8 mouse cellular contexts compared by ENCODE assay signal in the genomic region with DNA sequence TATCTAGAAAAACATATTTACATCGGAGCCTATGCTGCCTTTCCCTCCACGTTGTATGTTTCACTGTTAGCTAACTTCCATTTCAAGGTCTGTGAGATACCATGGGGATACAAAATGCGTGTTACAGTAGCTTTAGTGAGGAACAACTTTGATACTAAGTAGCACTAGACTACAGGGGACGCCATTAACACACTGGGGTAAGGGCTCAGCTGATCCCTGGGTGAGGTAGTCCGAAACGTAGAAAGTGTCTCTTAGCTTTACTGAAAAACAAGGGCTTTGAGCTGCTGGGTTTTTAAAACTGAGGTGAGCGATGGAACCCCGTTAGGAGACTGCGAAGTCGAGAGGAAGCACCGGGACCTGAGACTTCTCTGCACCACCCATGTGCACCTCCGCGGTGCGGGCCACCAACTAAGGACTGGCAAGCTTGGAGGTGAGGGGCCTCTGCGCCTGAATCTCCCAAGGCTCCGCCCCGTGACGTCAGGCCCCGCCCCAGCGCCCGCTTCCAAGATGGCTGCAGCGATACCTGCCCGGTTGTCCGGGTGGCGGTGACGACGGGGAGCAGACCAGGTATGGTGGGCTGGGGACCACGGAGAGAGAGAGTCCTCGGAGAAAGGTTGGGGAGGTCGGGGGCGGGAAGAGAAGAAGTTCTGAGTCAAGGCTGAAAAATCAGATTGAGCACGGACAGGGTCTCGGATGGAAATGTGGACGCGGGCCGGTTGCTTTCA. TPM values are rescaled to one million over a fixed set of nuclear protein-coding genes. Genes with fewer than 3 reads are reported as not detected.
A peak's percentile ranks its signal among the peaks of the same experiment; 100 is the strongest.
DNase-seq lines count a peak whose midpoint lies in the region; ATAC-seq and TF ChIP-seq lines count a peak whose summit lies in the region.

TSS of gene B4galt3 (plus strand) at position 481 of the 725 bp plus-strand sequence.

- peaks cover 17 to 30% of the 10 kb centered on the region in 2 experiments for H3K4me1 ChIP-seq in MEL (ENCODE audit: control insufficient read depth in 1 of 2, insufficient read depth in 2 of 2, low read length in 2 of 2)
- peaks cover 5% of the 10 kb centered on the region; the same call in 1 of the 2 replicates for H3K4me1 ChIP-seq in lung, embryonic 14.5 days (ENCODE audit: insufficient read depth)

- no peaks in the 10 kb centered on the region for H3K9me3 ChIP-seq in MEL (replicated peaks; ENCODE audit: insufficient read depth, low read length)
- H3K9me3 ChIP-seq in lung, embryonic 14.5 days (ENCODE audit: low read depth, low read length) = no peaks in the 10 kb centered on the region

- WGBS in lung, embryonic 14.5 days = 3% methylated on average over 36 of the region's 36 CpGs

- peak; percentile 97 for ATAC-seq in frontal cortex, adult (ENCODE audit: low TSS enrichment)
- peak; percentile 95 to 97 for ATAC-seq in hematopoietic stem cell, adult 5-6 weeks (replicated peaks in 1 of 2; ENCODE audit: insufficient read depth in 1 of 2, low FRiP score in 2 of 2, low TSS enrichment in 1 of 2, low read depth in 1 of 2, poor library complexity in 2 of 2, severe bottlenecking in 2 of 2)
- ATAC-seq in lung, embryonic 14.5 days (ENCODE audit: insufficient read depth) = peak; percentile 93
- ATAC-seq in neutrophil, adult 5-6 weeks (ENCODE audit: extremely low read depth, insufficient number of reproducible peaks, low FRiP score, poor library complexity, severe bottlenecking) = peak; percentile 88

- H3K27me3 ChIP-seq in MEL (ENCODE audit: control insufficient read depth in 1 of 2, insufficient read depth in 2 of 2, low read length in 2 of 2) = no peaks in the 10 kb centered on the region
- H3K27me3 ChIP-seq in lung, embryonic 14.5 days (ENCODE audit: insufficient read depth, low read length) = no peaks in the 10 kb centered on the region

- TF ChIP-seq RAD21 in MEL (IDR thresholded peaks at IDR 0.05; ENCODE audit: low read depth, low read length) = no peak

- peaks cover 0 to 29% of the 10 kb centered on the region in 2 experiments; a peak in 2 of 4 replicates for H3K36me3 ChIP-seq in MEL (ENCODE audit: control insufficient read depth in 1 of 2, insufficient read depth in 2 of 2, low read length in 2 of 2)
- H3K36me3 ChIP-seq in lung, embryonic 14.5 days (ENCODE audit: insufficient read depth) = peaks cover 31% of the 10 kb centered on the region

- 0 out of 6 replicates have a peak, but pooled peaks of 1 of the 3 experiments have one; percentile 3 for TF ChIP-seq CTCF in MEL (IDR thresholded peaks at IDR 0.05 in 2 of 3, conservative IDR thresholded peaks at IDR 0.05 in 1 of 3; ENCODE audit: control insufficient read depth in 1 of 3, insufficient read depth in 1 of 3, low read depth in 2 of 3, low read length in 3 of 3, poor library complexity in 1 of 3, severe bottlenecking in 1 of 3)
- no peak for TF ChIP-seq CTCF in lung, embryonic 14.5 days (IDR thresholded peaks at IDR 0.05; ENCODE audit: low read depth)

- peak within 1 kb of the TSS; percentile 53 for H3K27ac ChIP-seq in MEL (ENCODE audit: control insufficient read depth, low read depth, low read length)
- H3K27ac ChIP-seq in lung, embryonic 14.5 days (ENCODE audit: low read depth) = peak within 1 kb of the TSS; percentile 74

- H3K4me2 ChIP-seq in lung, embryonic 14.5 days = peak within 1 kb of the TSS; percentile 96

- no peaks in the 10 kb centered on the region; the same call in 1 of the 2 replicates for H3K79me2 ChIP-seq in MEL (ENCODE audit: control insufficient read depth, insufficient read depth, low read length, poor library complexity)

- DNase-seq in MEL (ENCODE audit: low read depth, low spot score) = peak; percentile 94
- DNase-seq in cerebellum, adult 8-10 months = peak; percentile 99
- peak; percentile 91 to 95 for DNase-seq in layer of hippocampus, adult 8-10 months (ENCODE audit: low spot score in 2 of 2)
- peak; percentile 96 for DNase-seq in lung, embryonic 14.5 days
- DNase-seq in testis, postnatal 14 days (ENCODE audit: low spot score) = peak; percentile 92

- peak within 1 kb of the TSS; percentile 73 to 89 for H3K4me3 ChIP-seq in MEL (ENCODE audit: control insufficient read depth in 1 of 2, insufficient read depth in 1 of 2, low read depth in 2 of 2, low read length in 2 of 2)
- H3K4me3 ChIP-seq in lung, embryonic 14.5 days (ENCODE audit: low read depth, low read length) = peak within 1 kb of the TSS; percentile 90

- TF ChIP-seq EP300 in MEL (IDR thresholded peaks at IDR 0.05; ENCODE audit: low read depth in 1 of 2, low read length in 2 of 2) = peak in 1 of 2 experiments; percentile 27; a peak in 1 of 4 replicates

- peak; percentile 93 to 98 for TF ChIP-seq POLR2A in MEL (IDR thresholded peaks at IDR 0.05; ENCODE audit: control insufficient read depth in 1 of 2, insufficient read depth in 1 of 2, low read depth in 1 of 2, low read length in 2 of 2, poor library complexity in 1 of 2)

- peak within 1 kb of the TSS; percentile 75 for H3K9ac ChIP-seq in MEL (ENCODE audit: control insufficient read depth, low read depth, low read length, poor library complexity, severe bottlenecking)
- peak within 1 kb of the TSS; percentile 79 for H3K9ac ChIP-seq in lung, embryonic 14.5 days

TF ChIP-seq in MEL, 35 proteins besides CTCF, POLR2A, EP300 and RAD21:
- TF ChIP-seq MXI1 (IDR thresholded peaks at IDR 0.05; ENCODE audit: low read depth, low read length) (peak; percentile 56; the same call in 1 of the 2 replicates), CHD2 (IDR thresholded peaks at IDR 0.05; ENCODE audit: low read length) (no peak), ZNF384 (IDR thresholded peaks at IDR 0.05; ENCODE audit: low read depth, low read length) (no peak), MYB (IDR thresholded peaks at IDR 0.05; ENCODE audit: low read depth, low read length) (no peak), SMC3 (IDR thresholded peaks at IDR 0.05; ENCODE audit: low read depth, low read length) (no peak), MAX (IDR thresholded peaks at IDR 0.05; ENCODE audit: low read length) (peak; percentile 65), NRF1 (IDR thresholded peaks at IDR 0.05; ENCODE audit: insufficient read depth, low read depth, low read length, poor library complexity, severe bottlenecking) (peak; percentile 46; the same call in 1 of the 2 replicates), MAFK (IDR thresholded peaks at IDR 0.05; ENCODE audit: borderline replicate concordance, low read depth, low read length) (no peak), TCF12 (IDR thresholded peaks at IDR 0.05; ENCODE audit: low read depth, low read length) (peak; percentile 80), ZMIZ1 (IDR thresholded peaks at IDR 0.05; ENCODE audit: low read depth, low read length) (peak; percentile 97), RCOR1 (IDR thresholded peaks at IDR 0.05; ENCODE audit: low read depth, low read length) (peak; percentile 62; the same call in 1 of the 2 replicates), USF2 (IDR thresholded peaks at IDR 0.05; ENCODE audit: borderline replicate concordance in 1 of 2, insufficient read depth in 1 of 2, low read depth in 1 of 2, low read length in 2 of 2) (no peak), BHLHE40 (IDR thresholded peaks at IDR 0.05; ENCODE audit: borderline replicate concordance, low read depth, low read length) (no peak), E2F4 (IDR thresholded peaks at IDR 0.05; ENCODE audit: borderline replicate concordance, low read depth, low read length) (no peak), GABPA (IDR thresholded peaks at IDR 0.05; ENCODE audit: low read depth, low read length) (no peak), SIN3A (IDR thresholded peaks at IDR 0.05; ENCODE audit: low read length) (peak; percentile 87), GATA1 (IDR thresholded peaks at IDR 0.05; ENCODE audit: low read depth, low read length) (no peak), UBTF (IDR thresholded peaks at IDR 0.05; ENCODE audit: borderline replicate concordance, insufficient read depth, low read depth, low read length) (no peak), HCFC1 (IDR thresholded peaks at IDR 0.05; ENCODE audit: low read depth, low read length) (peak; percentile 90), ZKSCAN1 (IDR thresholded peaks at IDR 0.05; ENCODE audit: low read depth, low read length) (no peak), TBP (IDR thresholded peaks at IDR 0.05; ENCODE audit: low read depth, low read length) (peak; percentile 78), MEF2A (IDR thresholded peaks at IDR 0.05; ENCODE audit: extremely low read depth, insufficient replicate concordance, low read depth, low read length, poor library complexity, severe bottlenecking) (0 out of 2 replicates have a peak, but pooled peaks have one; percentile 44), CHD1 (IDR thresholded peaks at IDR 0.05; ENCODE audit: low read depth, low read length) (no peak), MAZ (IDR thresholded peaks at IDR 0.05; ENCODE audit: low read depth, low read length) (peak; percentile 49; the same call in 1 of the 2 replicates), MYC (IDR thresholded peaks at IDR 0.05; ENCODE audit: low read depth, low read length) (peak; percentile 69; the same call in 1 of the 2 replicates), POLR2AphosphoS5 (IDR thresholded peaks at IDR 0.05; ENCODE audit: borderline replicate concordance, low read depth, low read length) (peak; percentile 14; the same call in 1 of the 2 replicates), ZC3H11A (IDR thresholded peaks at IDR 0.05; ENCODE audit: low read depth, low read length) (no peak), JUND (IDR thresholded peaks at IDR 0.05; ENCODE audit: low read depth, low read length) (no peak), KAT2A (conservative IDR thresholded peaks at IDR 0.05; ENCODE audit: low read depth, low read length) (peak; percentile 71), USF1 (IDR thresholded peaks at IDR 0.05; ENCODE audit: low read depth, low read length) (peak; percentile 51; the same call in 1 of the 2 replicates), TAL1 (IDR thresholded peaks at IDR 0.05; ENCODE audit: low read length) (no peak), ELF1 (IDR thresholded peaks at IDR 0.05; ENCODE audit: low read depth, low read length) (peak; percentile 66), POLR2AphosphoS2 (IDR thresholded peaks at IDR 0.05; ENCODE audit: low read length) (peak; percentile 96), NELFE (IDR thresholded peaks at IDR 0.05; ENCODE audit: low read depth, low read length) (peak; percentile 96), ETS1 (IDR thresholded peaks at IDR 0.05; ENCODE audit: low read depth, low read length) (peak; percentile 48; the same call in 1 of the 2 replicates)

RNA-seq across cellular contexts. Expression of gene B4galt3, which starts in this region (rescaled TPM):
- 16.5 and 16.8 TPM in 2 replicates for total RNA-seq in MEL (2012; rRNA removed)
- 10 to 100 TPM in 1 of 2 experiments, not detected in 1; 33.1 TPM for polyA plus RNA-seq in MEL (2012; ENCODE audit: insufficient read depth in 1 of 2, insufficient read length in 2 of 2, low read depth in 1 of 2, low replicate concordance in 2 of 2, missing spikeins in 1 of 2)
- 13.7 and 43.0 TPM in 2 replicates for total RNA-seq in hematopoietic stem cell, adult 5-6 weeks (2017)
- total RNA-seq in layer of hippocampus, adult 8-10 months (2022) = 10 to 100 TPM; 63.5 to 76.8 (median 70.2) TPM
- polyA plus RNA-seq in lung, embryonic 14.5 days (2014; fragmentation: Nextera tagmentation; extraction: Ambion mirVana) = 80.3 and 94.3 TPM in 2 replicates
- 116 and 144 TPM in 2 replicates for total RNA-seq in neutrophil, adult 5-6 weeks (2017)

Comparison
In these comparisons a context has a peak if more than half of its experiments do, and no peak if none do; other contexts are left out.
1. Peak in every context shown above with its lines: DNase-seq, ATAC-seq, H3K4me3 ChIP-seq and H3K27ac ChIP-seq.